Mouse (Mus musculus): Measurements from ENCODE around the gene Comp. TPM values are rescaled to one million over a fixed set of nuclear protein-coding genes. Genes with fewer than 3 reads are reported as not detected.

Gene Comp
- polyA plus RNA-seq, 1 experiment from 2014 or later: 0.18 TPM

- Histone ChIP-seq H3K4me1 (peaks cover 25% of the 10 kb centered on the region), H3K27ac (no peak overlapping the region), H3K4me2 (no peak overlapping the region), H3K27me3 (peaks cover 88% of the 10 kb centered on the region), H3K9me3 (replicated peaks) (no peaks in the 10 kb centered on the region), H3K4me3 (no peak overlapping the region), H3K9ac (no peak overlapping the region), H3K36me3 (ENCODE audit: poor library complexity, severe bottlenecking) (no peaks in the 10 kb centered on the region)
- WGBS: 11% methylated on average over 15 of the region's 15 CpGs
- ATAC-seq: no peak
Observed at GRCm38 (mm10) chr8:70377049-70377448, 3.7 kb downstream of the Comp start.

- peaks cover 8% of the 10 kb centered on the region for H3K4me1 ChIP-seq
- H3K27ac ChIP-seq: no peak overlapping the region
- peaks cover 57% of the 10 kb centered on the region for H3K27me3 ChIP-seq
- H3K36me3 ChIP-seq (ENCODE audit: poor library complexity, severe bottlenecking): peaks cover 11% of the 10 kb centered on the region
- ATAC-seq: no peak
- H3K4me3 ChIP-seq: no peak overlapping the region
- no peak overlapping the region for H3K9ac ChIP-seq
- WGBS: 85% methylated on average over 12 of the region's 12 CpGs
- no peak overlapping the region for H3K4me2 ChIP-seq
- no peaks in the 10 kb centered on the region for H3K9me3 ChIP-seq (replicated peaks)
Observed at GRCm38 (mm10) chr8:70380069-70380468, 6.7 kb downstream of the Comp start.

- 50% methylated on average over 3 of the region's 3 CpGs for WGBS
- no peak overlapping the region for H3K27ac ChIP-seq
- H3K9ac ChIP-seq: no peak overlapping the region
- no peak overlapping the region for H3K4me2 ChIP-seq
- no peaks in the 10 kb centered on the region for H3K4me1 ChIP-seq
- H3K9me3 ChIP-seq (replicated peaks): no peaks in the 10 kb centered on the region
- peak; percentile 60; the same call in 1 of the 2 replicates for ATAC-seq
- H3K4me3 ChIP-seq: no peak overlapping the region
- H3K27me3 ChIP-seq: peaks cover 25% of the 10 kb centered on the region
- peaks cover 41% of the 10 kb centered on the region for H3K36me3 ChIP-seq (ENCODE audit: poor library complexity, severe bottlenecking)
Observed at GRCm38 (mm10) chr8:70383287-70383686, 9.9 kb downstream of the Comp start.

GRCm38 (mm10) chr8:70389678-70390077 lies 16.3 kb downstream of the Comp start:
- 94% methylated on average over 2 of the region's 2 CpGs for WGBS
- peak overlapping the region; percentile 31; the same call in 1 of the 2 replicates for H3K9ac ChIP-seq
- no peaks in the 10 kb centered on the region for H3K9me3 ChIP-seq (replicated peaks)
- ATAC-seq: no peak
- H3K4me2 ChIP-seq: no peak overlapping the region
- peaks cover 70% of the 10 kb centered on the region for H3K36me3 ChIP-seq (ENCODE audit: poor library complexity, severe bottlenecking)
- H3K27ac ChIP-seq: no peak overlapping the region
- no peaks in the 10 kb centered on the region for H3K4me1 ChIP-seq
- no peak overlapping the region for H3K4me3 ChIP-seq
- H3K27me3 ChIP-seq: no peaks in the 10 kb centered on the region

GRCm38 (mm10) chr8:70393087-70393486 lies 19.7 kb downstream of the Comp start:
- no peak overlapping the region for H3K27ac ChIP-seq
- no peak for ATAC-seq
- no peak overlapping the region for H3K9ac ChIP-seq
- H3K4me3 ChIP-seq: no peak overlapping the region
- peaks cover 47% of the 10 kb centered on the region for H3K36me3 ChIP-seq (ENCODE audit: poor library complexity, severe bottlenecking)
- WGBS: 87% methylated on average over 5 of the region's 5 CpGs
- no peaks in the 10 kb centered on the region for H3K27me3 ChIP-seq
- no peaks in the 10 kb centered on the region for H3K4me1 ChIP-seq
- no peak overlapping the region for H3K4me2 ChIP-seq
- H3K9me3 ChIP-seq (replicated peaks): no peaks in the 10 kb centered on the region

- Histone ChIP-seq H3K4me3 (no peak overlapping the region), H3K36me3 (ENCODE audit: poor library complexity, severe bottlenecking) (peaks cover 37% of the 10 kb centered on the region), H3K4me1 (no peaks in the 10 kb centered on the region), H3K4me2 (no peak overlapping the region), H3K9me3 (replicated peaks) (no peaks in the 10 kb centered on the region), H3K27ac (no peak overlapping the region), H3K27me3 (no peaks in the 10 kb centered on the region), H3K9ac (no peak overlapping the region)
- WGBS: 84% methylated on average over 8 of the region's 8 CpGs
- no peak for ATAC-seq
Observed at GRCm38 (mm10) chr8:70394269-70394998, 21.1 kb downstream of the Comp start.

- Histone ChIP-seq H3K4me1 (no peaks in the 10 kb centered on the region), H3K36me3 (ENCODE audit: poor library complexity, severe bottlenecking) (peaks cover 36% of the 10 kb centered on the region), H3K27me3 (no peaks in the 10 kb centered on the region), H3K9ac (peak overlapping the region; percentile 43; the same call in 1 of the 2 replicates), H3K4me3 (no peak overlapping the region), H3K27ac (no peak overlapping the region), H3K4me2 (no peak overlapping the region), H3K9me3 (replicated peaks) (no peaks in the 10 kb centered on the region)
- no peak for ATAC-seq
- 79% methylated on average over 5 of the region's 5 CpGs for WGBS
Observed at GRCm38 (mm10) chr8:70395649-70396048, 22.3 kb downstream of the Comp start.

- peak overlapping the region; percentile 43; the same call in 1 of the 2 replicates for H3K9ac ChIP-seq
- no peak for ATAC-seq
- no peaks in the 10 kb centered on the region for H3K9me3 ChIP-seq (replicated peaks)
- no peaks in the 10 kb centered on the region for H3K4me1 ChIP-seq
- no peak overlapping the region for H3K27ac ChIP-seq
- no peaks in the 10 kb centered on the region for H3K27me3 ChIP-seq
- WGBS: 77% methylated on average over 5 of the region's 5 CpGs
- H3K4me2 ChIP-seq: no peak overlapping the region
- peaks cover 30% of the 10 kb centered on the region for H3K36me3 ChIP-seq (ENCODE audit: poor library complexity, severe bottlenecking)
- H3K4me3 ChIP-seq: no peak overlapping the region
Observed at GRCm38 (mm10) chr8:70396184-70396583, 22.8 kb downstream of the Comp start.

GRCm38 (mm10) chr8:70397611-70398563 lies 24.5 kb downstream of the Comp start:
- Histone ChIP-seq H3K27ac (no peak overlapping the region), H3K4me3 (no peak overlapping the region), H3K9ac (no peak overlapping the region), H3K36me3 (ENCODE audit: poor library complexity, severe bottlenecking) (peaks cover 19% of the 10 kb centered on the region), H3K4me2 (no peak overlapping the region), H3K9me3 (replicated peaks) (no peaks in the 10 kb centered on the region), H3K27me3 (no peaks in the 10 kb centered on the region), H3K4me1 (no peaks in the 10 kb centered on the region)
- ATAC-seq: no peak
- WGBS: 87% methylated on average over 16 of the region's 16 CpGs

GRCm38 (mm10) chr8:70404212-70404611 lies 30.9 kb downstream of the Comp start:
- 100% methylated on average over 3 of the region's 3 CpGs for WGBS
- no peak for ATAC-seq
- no peak overlapping the region for H3K4me2 ChIP-seq

GRCm38 (mm10) chr8:70405189-70405588 lies 31.8 kb downstream of the Comp start:
- no peak for ATAC-seq
- H3K27ac ChIP-seq: no peak overlapping the region
- H3K4me3 ChIP-seq: no peak overlapping the region
- peaks cover 24% of the 10 kb centered on the region for H3K4me1 ChIP-seq
- 70% methylated on average over 7 of the region's 7 CpGs for WGBS
- H3K27me3 ChIP-seq: no peaks in the 10 kb centered on the region
- no peak overlapping the region for H3K4me2 ChIP-seq
- no peaks in the 10 kb centered on the region for H3K9me3 ChIP-seq (replicated peaks)
- no peak overlapping the region for H3K9ac ChIP-seq
- peaks cover 9% of the 10 kb centered on the region for H3K36me3 ChIP-seq (ENCODE audit: poor library complexity, severe bottlenecking)

More at GRCm38 (mm10) chr8:70404212-70404611, 30.9 kb downstream of the Comp start:
- Histone ChIP-seq H3K9me3 (replicated peaks) (no peaks in the 10 kb centered on the region), H3K27me3 (no peaks in the 10 kb centered on the region), H3K4me1 (peaks cover 20% of the 10 kb centered on the region), H3K9ac (no peak overlapping the region), H3K4me3 (no peak overlapping the region), H3K36me3 (ENCODE audit: poor library complexity, severe bottlenecking) (peaks cover 15% of the 10 kb centered on the region), H3K27ac (no peak overlapping the region)

- Histone ChIP-seq H3K9me3 (replicated peaks) (no peaks in the 10 kb centered on the region), H3K4me2 (no peak overlapping the region), H3K36me3 (ENCODE audit: poor library complexity, severe bottlenecking) (peaks cover 7% of the 10 kb centered on the region), H3K9ac (no peak overlapping the region; the same call in 1 of the 2 replicates), H3K4me3 (no peak overlapping the region), H3K4me1 (peaks cover 24% of the 10 kb centered on the region), H3K27ac (no peak overlapping the region), H3K27me3 (no peaks in the 10 kb centered on the region)
- ATAC-seq: no peak
- 76% methylated on average over 11 of the region's 11 CpGs for WGBS
Observed at GRCm38 (mm10) chr8:70406427-70407069, 33.2 kb downstream of the Comp start.

Measured in forebrain, embryonic 13.5 days (tissue).